Mouse (Mus musculus) small intestine, adult 2 months (tissue): ENCODE results near the gene Barx2. TPM values are rescaled to one million over a fixed set of nuclear protein-coding genes. Genes with fewer than 3 reads are reported as not detected.

Experiments used
- H3K27ac ChIP-seq: fragments of 200-500 bp; 2 replicates; pipeline ENCODE4 v1.5.1; 2012; ENCODE audit warnings: low read depth, low read length, control low read depth, inconsistent platforms; ENCODE audit not compliant: insufficient read depth
- H3K27me3 ChIP-seq: fragments of 200-500 bp; 2 replicates; pipeline ENCODE4 v1.6.1; 2012; ENCODE audit warnings: mild to moderate bottlenecking, moderate library complexity, low read length, inconsistent platforms; ENCODE audit not compliant: control insufficient read depth, insufficient read depth
- H3K36me3 ChIP-seq: fragments of 200-500 bp; 2 replicates; pipeline ENCODE4 v1.6.1; 2012; ENCODE audit warnings: mild to moderate bottlenecking, low read length, control low read depth, inconsistent platforms; ENCODE audit not compliant: control insufficient read depth, insufficient read depth
- H3K4me1 ChIP-seq: fragments of 200-500 bp; 2 replicates; pipeline ENCODE4 v1.6.1; 2012; ENCODE audit warnings: low read length, inconsistent platforms, mixed read lengths; ENCODE audit not compliant: control insufficient read depth, insufficient read depth, insufficient read length
- H3K4me3 ChIP-seq: fragments of 200-500 bp; 2 replicates; pipeline ENCODE4 v1.5.1; 2012; ENCODE audit warnings: low read depth, mild to moderate bottlenecking, control low read depth, inconsistent platforms, low read length, moderate library complexity
- CTCF ChIP-seq: fragments of 200-500 bp; IDR thresholded peaks from 2 replicates; pipeline ENCODE4 v1.5.1; 2012; ENCODE audit warnings: low read depth, mild to moderate bottlenecking, control low read depth, inconsistent platforms, low read length, moderate library complexity, mixed read lengths; ENCODE audit not compliant: insufficient replicate concordance, insufficient read length; ENCODE audit errors: extremely low read depth
- POLR2A ChIP-seq: fragments of 200-500 bp; IDR thresholded peaks from 2 replicates; pipeline ENCODE4 v1.6.1; 2012; ENCODE audit warnings: low read depth, mild to moderate bottlenecking, control low read depth, inconsistent platforms, low read length, moderate library complexity
- WGBS: fragments of 180-500 bp; shearing (Covaris S2); methylation state at CpG from one replicate; pipeline ENCODE4 v1.1.7; 2018; 5-methylcytosine and 5-hydroxymethylcytosine counted together
- polyA plus RNA-seq: library from polyadenylated mRNA; depleted of rRNA; stranded (reverse); fragments of >200 nt; gene quantifications from 2 replicates; pipeline ENCODE4 v1.2.3, GENCODE M21; 2012

The Barx2 gene
- polyA plus RNA-seq, 1 experiment = 65.1 TPM

DNA sequence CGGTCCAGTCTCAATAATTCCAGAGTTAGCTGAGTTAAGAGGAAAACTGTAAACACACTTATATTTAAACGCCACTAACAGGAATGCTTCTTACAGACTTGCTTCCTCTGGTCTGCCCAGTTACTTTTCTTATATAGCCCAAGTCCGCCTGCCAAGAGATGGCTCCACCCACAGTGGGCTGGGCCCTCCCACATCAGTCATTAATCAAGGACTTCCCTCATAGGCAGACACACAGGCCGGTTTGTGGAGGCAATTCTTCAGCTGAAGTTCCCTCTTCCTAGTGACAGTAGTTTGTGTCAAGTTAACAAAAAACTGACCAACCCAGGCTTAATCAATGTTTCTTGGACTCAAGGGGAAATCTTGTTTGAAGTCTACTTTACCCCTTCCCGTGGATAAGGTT is 18.4 kb upstream of the Barx2 start:
- H3K27me3 ChIP-seq = no peaks in the 10 kb centered on the region
- TF ChIP-seq POLR2A = no peak
- no peak for TF ChIP-seq CTCF
- no peak overlapping the region for H3K27ac ChIP-seq
- peaks cover 2% of the 10 kb centered on the region; the same call in 1 of the 2 replicates for H3K4me1 ChIP-seq
- 21% methylated on average over 5 of the region's 5 CpGs for WGBS
- no peak overlapping the region for H3K4me3 ChIP-seq
- no peaks in the 10 kb centered on the region for H3K36me3 ChIP-seq

DNA sequence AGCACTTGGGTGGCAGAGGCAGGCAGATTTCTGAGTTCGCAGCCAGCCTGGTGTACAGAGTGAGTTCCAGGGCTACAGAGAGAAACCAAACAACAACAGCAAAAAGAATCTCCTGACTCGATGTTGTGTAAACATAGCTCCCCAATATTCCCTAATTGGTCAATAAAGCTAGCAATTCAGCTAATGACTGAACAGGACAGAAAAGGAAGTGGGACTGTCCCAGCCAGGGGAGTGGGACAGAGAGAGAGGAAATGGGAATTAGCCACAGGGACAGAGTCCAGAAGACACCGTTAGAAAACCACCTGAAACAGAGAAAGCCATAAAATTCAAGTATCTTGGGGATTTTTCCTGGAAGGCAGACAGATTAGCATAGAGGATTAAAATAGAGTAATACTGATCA is 18.0 kb upstream of the Barx2 start:
- Histone ChIP-seq H3K4me1 (peaks cover 2% of the 10 kb centered on the region; the same call in 1 of the 2 replicates), H3K27me3 (no peaks in the 10 kb centered on the region), H3K27ac (no peak overlapping the region), H3K36me3 (no peaks in the 10 kb centered on the region), H3K4me3 (no peak overlapping the region)
- TF ChIP-seq POLR2A (no peak), CTCF (no peak)
- 36% methylated on average over 3 of the region's 3 CpGs for WGBS

DNA sequence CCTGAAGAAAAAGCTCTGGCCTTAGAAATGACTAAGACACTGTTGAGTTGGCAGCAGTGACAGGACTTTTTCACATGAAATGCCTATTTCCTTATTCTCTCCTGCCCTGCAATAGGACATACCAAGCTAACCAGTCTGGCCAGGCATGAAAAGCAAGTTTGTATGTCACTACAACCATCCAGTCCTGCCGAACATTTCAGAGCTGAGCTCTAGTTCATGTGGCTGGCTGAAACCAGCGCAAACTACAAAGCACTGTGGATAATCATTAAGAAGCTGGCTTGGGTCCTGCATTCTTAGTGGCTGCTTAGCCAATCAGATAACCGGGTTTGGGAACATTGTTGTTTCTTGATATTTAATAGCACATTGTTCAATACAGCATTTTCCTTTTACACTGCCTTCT is 13.5 kb upstream of the Barx2 start:
- H3K4me3 ChIP-seq = no peak overlapping the region
- H3K27ac ChIP-seq = no peak overlapping the region
- H3K27me3 ChIP-seq = no peaks in the 10 kb centered on the region
- H3K36me3 ChIP-seq = no peaks in the 10 kb centered on the region
- WGBS = 23% methylated on average over 3 of the region's 3 CpGs
- no peak for TF ChIP-seq CTCF
- no peak for TF ChIP-seq POLR2A
- H3K4me1 ChIP-seq = peaks cover 8% of the 10 kb centered on the region; the same call in 1 of the 2 replicates

DNA sequence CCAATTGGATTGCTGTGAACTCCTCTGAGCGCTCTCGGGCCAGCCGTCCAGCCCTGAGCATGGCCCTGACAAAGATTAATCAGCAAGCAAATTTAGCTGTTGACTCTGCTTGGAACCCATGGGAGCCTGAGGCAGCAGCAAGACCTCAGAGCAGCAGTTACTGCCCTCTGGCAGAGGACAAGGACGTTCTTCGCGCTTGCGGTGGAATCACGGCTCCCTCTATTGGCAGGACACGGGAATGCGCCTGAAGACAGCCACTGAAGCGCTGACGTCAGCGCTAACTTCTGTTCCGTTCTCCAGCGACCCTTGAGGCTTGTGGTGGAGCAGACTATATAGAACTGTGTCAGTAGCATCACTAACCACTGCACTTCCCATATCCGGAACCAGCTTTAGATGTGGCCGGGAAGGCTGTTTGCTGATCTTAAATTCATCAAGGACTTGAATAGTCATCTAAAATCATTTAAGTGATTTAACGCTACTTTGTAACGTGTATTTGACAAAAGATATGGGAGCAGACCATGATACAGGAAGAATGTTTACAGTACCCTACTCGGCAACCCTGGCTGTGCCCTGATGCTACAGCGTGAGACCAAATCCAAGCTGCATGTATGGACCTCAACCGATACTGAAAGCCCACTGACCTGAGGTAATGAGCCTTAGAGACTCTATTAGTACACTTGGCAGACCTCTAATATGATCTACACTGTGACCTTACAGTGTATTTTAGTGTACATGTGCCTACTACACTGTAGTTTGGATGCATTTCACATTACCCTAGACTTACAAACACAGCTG is 12.8 kb upstream of the Barx2 start:
- H3K27ac ChIP-seq = no peak overlapping the region
- TF ChIP-seq CTCF (peak; percentile 99), POLR2A (no peak)
- no peaks in the 10 kb centered on the region for H3K27me3 ChIP-seq
- WGBS = 10% methylated on average over 22 of the region's 22 CpGs
- H3K36me3 ChIP-seq = no peaks in the 10 kb centered on the region
- H3K4me1 ChIP-seq = peaks cover 9% of the 10 kb centered on the region; the same call in 1 of the 2 replicates
- H3K4me3 ChIP-seq = no peak overlapping the region

DNA sequence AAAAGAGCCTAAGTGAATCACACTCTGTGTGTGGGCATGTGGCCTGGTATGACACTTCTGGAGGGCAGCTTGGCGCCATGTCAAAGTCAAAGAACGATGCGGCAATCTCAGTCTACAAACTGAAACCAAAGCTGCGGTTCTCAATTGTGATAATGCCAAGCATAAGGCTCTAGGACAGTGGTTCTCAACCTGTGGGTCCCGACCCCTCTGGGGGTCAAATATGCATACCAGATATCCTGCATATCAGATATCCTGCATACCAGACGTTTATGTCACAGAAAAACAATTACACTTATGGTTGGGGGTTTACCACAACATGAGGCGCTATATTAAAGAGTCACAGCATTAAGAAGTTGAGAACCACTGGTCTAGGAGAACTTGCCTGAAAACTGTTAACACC is 10.3 kb upstream of the Barx2 start:
- no peaks in the 10 kb centered on the region for H3K36me3 ChIP-seq
- no peak overlapping the region for H3K4me3 ChIP-seq
- TF ChIP-seq CTCF = no peak
- no peak for TF ChIP-seq POLR2A
- 53% methylated on average over 7 of the region's 7 CpGs for WGBS
- H3K27ac ChIP-seq = peak overlapping the region; percentile 66
- H3K4me1 ChIP-seq = peaks cover 13% of the 10 kb centered on the region; the same call in 1 of the 2 replicates
- no peaks in the 10 kb centered on the region for H3K27me3 ChIP-seq

DNA sequence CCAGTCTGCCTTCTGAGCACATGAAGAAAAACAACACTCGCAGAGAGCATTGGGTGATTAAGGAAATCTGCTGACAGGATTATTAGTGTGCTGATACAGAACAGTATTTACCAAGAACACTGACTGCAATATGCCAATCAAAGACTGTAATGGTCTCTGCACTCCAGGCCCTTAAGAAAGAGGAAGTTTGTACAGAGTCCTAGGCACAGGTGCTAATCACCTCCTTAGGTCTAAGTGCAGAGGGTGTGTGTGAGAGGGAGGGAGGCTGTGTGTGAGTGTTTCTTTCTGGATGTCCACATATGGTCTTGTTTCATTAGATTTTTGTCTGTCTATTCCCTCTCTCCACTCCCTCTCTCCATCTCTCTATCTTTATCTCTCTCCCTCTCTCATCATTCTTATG is 6.5 kb upstream of the Barx2 start:
- H3K27ac ChIP-seq = peak overlapping the region; percentile 71
- H3K36me3 ChIP-seq = no peaks in the 10 kb centered on the region
- H3K4me1 ChIP-seq = peaks cover 14% of the 10 kb centered on the region; the same call in 1 of the 2 replicates
- no peak overlapping the region for H3K4me3 ChIP-seq
- TF ChIP-seq CTCF (no peak), POLR2A (no peak)
- H3K27me3 ChIP-seq = peaks cover 8% of the 10 kb centered on the region
- WGBS = 4% methylated on average over 1 of the region's 1 CpGs

DNA sequence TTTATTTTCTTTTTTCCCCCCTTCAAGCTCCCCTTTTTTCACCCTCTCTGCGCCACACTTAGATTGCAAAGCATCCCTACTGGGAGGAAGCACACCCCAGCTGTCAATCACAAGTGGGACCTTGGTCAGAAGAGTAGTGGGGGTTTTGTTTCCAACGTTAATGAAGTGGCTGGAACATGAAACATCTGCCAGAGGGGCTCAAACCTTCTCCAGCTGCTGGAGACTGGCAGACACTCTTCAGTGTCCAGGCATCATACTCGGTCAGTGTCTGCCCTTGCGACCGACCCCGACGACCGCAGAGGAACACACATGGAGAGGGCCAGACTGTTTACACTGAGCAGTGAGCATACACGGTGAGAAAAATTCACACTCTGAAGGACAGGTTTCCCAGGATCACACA is 3.2 kb upstream of the Barx2 start:
- TF ChIP-seq CTCF (no peak), POLR2A (no peak)
- H3K27ac ChIP-seq = no peak overlapping the region
- H3K27me3 ChIP-seq = peaks cover 15% of the 10 kb centered on the region
- 0 out of 2 replicates have a peak overlapping the region, but pooled peaks have one; percentile 0 for H3K4me3 ChIP-seq
- peaks cover 7% of the 10 kb centered on the region; the same call in 1 of the 2 replicates for H3K4me1 ChIP-seq
- H3K36me3 ChIP-seq = no peaks in the 10 kb centered on the region
- 41% methylated on average over 9 of the region's 9 CpGs for WGBS

DNA sequence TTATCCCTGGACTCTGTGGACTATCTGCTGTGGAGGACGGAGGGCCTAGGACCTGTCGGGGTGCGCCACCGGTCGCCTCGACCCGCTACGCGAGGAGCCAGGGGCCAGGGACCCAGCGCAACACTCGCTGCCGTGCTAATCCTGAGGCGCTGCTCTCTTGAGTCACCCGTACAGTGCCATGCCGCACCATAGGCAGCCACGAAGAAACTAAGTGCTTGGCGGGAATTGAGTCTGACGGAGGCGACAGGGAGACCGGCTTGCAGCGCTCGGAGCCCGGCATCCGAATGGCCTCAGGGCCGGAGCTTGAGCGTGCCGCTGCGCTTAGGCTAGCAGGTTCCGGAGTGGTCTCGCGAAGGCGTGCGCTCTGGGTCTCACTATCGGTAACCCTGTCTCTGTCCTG is 1.6 kb upstream of the Barx2 start:
- Histone ChIP-seq H3K4me3 (peak overlapping the region; percentile 91), H3K27me3 (peaks cover 15% of the 10 kb centered on the region), H3K27ac (peak overlapping the region; percentile 86), H3K36me3 (no peaks in the 10 kb centered on the region), H3K4me1 (peaks cover 5% of the 10 kb centered on the region; the same call in 1 of the 2 replicates)
- 2% methylated on average over 34 of the region's 34 CpGs for WGBS
- TF ChIP-seq POLR2A (no peak), CTCF (no peak)
